Comparison of ENCODE assay signal across 24 mouse cellular contexts in genomic region chr16:30303411-30303810, GRCm38 (mm10). TPM values are rescaled to one million over a fixed set of nuclear protein-coding genes. Genes with fewer than 3 reads are reported as not detected.
"Had no signal": no experiment of that assay in that cellular context is flagged by ENCODE, and none has a peak within 500 bp of the region (broad histone marks: within the 10 kb centered on the region; RNA-seq: fewer than 3 reads in every experiment).

No protein-coding gene starts in this region.

- H3K27ac ChIP-seq: lung, embryonic 15.5 days; macrophage; midbrain, embryonic 13.5 days; midbrain, embryonic 15.5 days; neural tube, embryonic 13.5 days; neural tube, embryonic 15.5 days had no signal

- H3K4me3 ChIP-seq: lung, embryonic 15.5 days; midbrain, embryonic 13.5 days; midbrain, embryonic 15.5 days; neural tube, embryonic 13.5 days; neural tube, embryonic 15.5 days had no signal

- ATAC-seq: liver, postnatal 0 days; midbrain, embryonic 13.5 days; midbrain, embryonic 15.5 days had no signal

- H3K4me2 ChIP-seq: lung, embryonic 15.5 days; midbrain, embryonic 11.5 days; midbrain, embryonic 13.5 days; midbrain, embryonic 15.5 days; neural tube, embryonic 13.5 days; neural tube, embryonic 15.5 days had no signal

- H3K36me3 ChIP-seq: lung, embryonic 15.5 days; midbrain, embryonic 13.5 days; midbrain, embryonic 15.5 days; neural tube, embryonic 13.5 days; neural tube, embryonic 15.5 days had no signal

- DNase-seq: liver, postnatal 0 days; lung, adult 2 months; lung, postnatal 14 days; lung, postnatal 36 days; retina, postnatal 1 day; right cerebral cortex, adult 18-20 months; right cerebral cortex, postnatal 25 days; right cerebral cortex, postnatal 4 days; spleen, adult 18-20 months; thymus, postnatal 14 days; thymus, postnatal 36 days had no signal

- H3K9me3 ChIP-seq: lung, embryonic 15.5 days; megakaryocyte, embryonic 14.5 days; midbrain, embryonic 13.5 days; midbrain, embryonic 15.5 days; neural tube, embryonic 13.5 days; neural tube, embryonic 15.5 days had no signal

- H3K9ac ChIP-seq: liver, postnatal 0 days; lung, embryonic 15.5 days; midbrain, embryonic 13.5 days; midbrain, embryonic 15.5 days; neural tube, embryonic 13.5 days; neural tube, embryonic 15.5 days had no signal

RNA-seq across cellular contexts. Expression of gene Lrrc15, which starts 20.4 kb away (rescaled TPM):
- polyA plus RNA-seq: macrophage; small intestine, adult 2 months had no signal

RNA-seq across cellular contexts. Expression of gene Cpn2, which starts 36.1 kb away (rescaled TPM):
- polyA plus RNA-seq: lung, embryonic 15.5 days; macrophage; midbrain, embryonic 11.5 days; midbrain, embryonic 13.5 days; midbrain, embryonic 15.5 days; midbrain, postnatal 0 days; neural tube, embryonic 11.5 days; neural tube, embryonic 13.5 days; neural tube, embryonic 15.5 days; stomach, embryonic 14.5 days; thymus, postnatal 0 days had no signal
